Mouse (Mus musculus) thymus, postnatal 4 days (tissue): Measurements from ENCODE around the gene Serpina16.

Experiments used
- DNase-seq: peaks from one replicate; pipeline ENCODE4 v3.0.0; 2021

Gene Serpina16

DNA sequence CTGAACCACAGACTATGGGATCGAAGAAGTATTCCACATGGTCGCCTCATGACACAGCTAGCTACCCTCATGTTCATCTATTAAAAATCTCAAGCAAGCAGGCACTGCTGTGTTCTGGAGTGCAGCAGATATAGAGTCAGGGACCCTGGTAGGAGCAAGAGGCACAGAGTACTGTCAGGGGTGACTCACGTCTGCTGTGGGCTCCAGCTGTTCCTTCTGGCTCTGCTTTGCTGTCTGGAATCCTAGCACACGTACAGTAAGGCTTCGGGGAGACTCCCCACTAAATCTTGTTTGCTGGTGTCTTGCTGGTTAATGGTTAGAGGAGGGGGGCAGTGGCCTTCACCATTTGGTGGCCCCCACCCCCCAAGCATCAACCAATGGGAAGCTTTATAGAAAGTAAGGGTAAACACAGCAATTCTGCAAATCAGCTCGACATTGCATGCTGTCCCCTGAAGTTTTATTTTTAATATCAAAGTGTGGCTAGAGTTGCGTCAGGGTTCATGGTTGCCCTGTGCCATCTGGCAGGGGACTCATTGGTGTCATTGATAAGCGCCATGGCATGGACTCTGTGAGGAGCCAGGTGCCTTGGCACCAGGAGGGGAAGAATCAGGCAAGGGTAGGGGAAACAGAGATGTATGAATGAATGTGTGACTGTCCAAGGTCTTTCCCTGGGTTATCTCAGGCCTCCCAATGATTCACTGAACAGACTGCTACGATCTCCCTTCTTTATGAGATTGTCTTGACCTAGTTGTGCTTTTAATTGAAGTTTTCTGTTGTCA, 18.9 kb downstream of the Serpina16 start, which contains the start of gene Serpina6:
Serpina6 (minus strand) TSS at position 365 of the 779 bp plus-strand sequence.
- DNase-seq: no peak

GRCm38 (mm10) chr12:103655123-103656044, 20.6 kb downstream of the Serpina16 start:
- DNase-seq: no peak

DNA sequence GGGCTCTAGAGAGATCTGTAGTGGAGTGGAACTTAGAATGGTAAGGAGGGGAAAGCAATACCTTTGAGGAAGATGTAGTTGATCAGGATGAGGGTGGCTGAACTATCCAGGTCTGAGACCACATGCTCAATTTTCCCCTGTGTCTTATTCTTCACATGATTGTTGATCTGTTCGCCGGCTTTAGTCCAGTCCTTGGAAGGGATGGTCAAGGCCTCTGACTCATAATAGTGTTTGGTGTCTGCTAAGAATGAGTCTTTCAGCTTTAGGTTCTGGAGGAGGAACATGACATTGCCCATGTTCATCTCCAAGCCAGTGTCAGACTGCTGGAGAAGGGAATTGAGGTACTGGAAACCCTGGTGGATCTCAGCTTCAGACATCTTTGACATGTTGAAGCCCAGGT, 22.1 kb downstream of the Serpina16 start:
- no peak for DNase-seq

DNA sequence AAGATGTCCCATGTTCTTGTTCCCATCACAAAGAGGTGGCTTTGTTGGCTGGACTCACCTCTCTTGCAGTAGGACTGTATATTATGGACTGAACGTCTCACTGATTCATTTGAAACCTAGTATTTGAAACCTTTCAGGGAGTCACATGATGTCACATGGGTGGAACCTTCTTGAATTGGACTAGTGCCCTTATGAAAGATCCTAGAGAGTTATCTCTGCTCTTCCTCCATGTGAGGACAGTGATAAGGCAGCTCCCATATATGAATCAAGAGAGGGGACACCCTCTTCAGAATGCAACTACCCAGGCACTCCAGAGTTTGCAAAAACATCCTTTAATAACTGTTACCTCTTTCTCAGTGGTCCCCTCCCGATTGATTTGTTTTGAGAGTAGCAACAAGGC, 29.6 kb downstream of the Serpina16 start:
- DNase-seq: no peak

- DNase-seq: no peak
Observed at GRCm38 (mm10) chr12:103644601-103645000, 31.3 kb downstream of the Serpina16 start.

DNA sequence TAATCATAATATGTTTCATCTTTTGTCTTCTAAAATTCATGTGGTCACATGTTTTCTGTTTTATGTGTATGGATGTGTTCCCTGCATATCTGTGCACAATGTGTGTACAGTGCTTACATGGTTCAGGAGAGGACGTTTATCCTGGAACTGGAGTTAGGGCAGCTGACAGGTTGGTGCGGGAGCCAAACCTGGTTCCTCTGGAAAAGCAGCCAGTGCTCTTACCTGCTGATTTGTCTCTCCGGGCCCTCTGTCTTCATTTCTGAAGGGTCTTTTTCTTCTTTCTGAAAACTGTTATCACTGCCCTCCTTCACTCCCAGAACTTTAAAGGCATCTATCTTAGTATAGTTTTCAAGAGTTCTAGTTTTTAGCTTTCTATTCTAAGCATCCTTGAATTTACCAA, 32.1 kb downstream of the Serpina16 start:
- DNase-seq: no peak

- DNase-seq: peak; percentile 82
Observed at GRCm38 (mm10) chr12:103643336-103643735, 32.6 kb downstream of the Serpina16 start.

DNA sequence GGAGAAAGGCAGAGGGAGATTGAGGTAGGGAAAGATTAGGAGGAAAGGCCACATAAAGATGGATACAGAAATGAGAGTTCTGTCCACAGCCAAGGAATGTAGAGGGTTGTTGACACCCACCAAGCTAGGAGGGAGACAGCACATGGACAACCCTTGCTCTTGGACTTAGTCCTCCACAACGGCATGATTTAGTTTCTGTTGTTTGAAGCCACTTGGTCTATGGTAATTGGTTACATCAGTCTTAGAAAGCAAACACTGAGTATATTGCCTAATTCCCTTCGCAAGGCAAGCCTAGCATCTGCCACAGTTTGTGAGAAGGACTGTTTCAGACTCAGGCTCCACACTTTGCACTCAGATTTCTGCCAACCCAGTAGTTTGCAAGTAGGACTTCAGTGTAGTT, 40.1 kb downstream of the Serpina16 start:
- DNase-seq: no peak

DNA sequence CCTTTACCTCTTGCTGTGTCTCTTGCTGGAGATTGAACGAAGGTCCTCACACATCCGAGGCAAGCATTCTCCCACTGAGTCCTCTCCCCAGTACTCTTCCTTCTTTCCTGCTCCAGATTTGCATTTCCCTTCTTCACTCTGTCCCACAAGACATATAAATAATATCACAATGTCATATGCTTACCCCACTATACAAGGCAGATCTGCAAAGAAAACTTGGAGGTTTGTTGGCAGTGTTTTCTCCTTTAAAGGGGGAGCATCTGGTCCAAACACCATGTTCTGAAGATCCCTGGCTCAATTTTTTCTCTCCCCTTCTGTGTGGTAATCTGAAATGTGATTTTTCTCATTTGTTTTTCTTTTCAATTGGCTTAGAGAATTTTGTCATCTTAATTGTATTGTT, 41.5 kb downstream of the Serpina16 start:
- no peak for DNase-seq

DNA sequence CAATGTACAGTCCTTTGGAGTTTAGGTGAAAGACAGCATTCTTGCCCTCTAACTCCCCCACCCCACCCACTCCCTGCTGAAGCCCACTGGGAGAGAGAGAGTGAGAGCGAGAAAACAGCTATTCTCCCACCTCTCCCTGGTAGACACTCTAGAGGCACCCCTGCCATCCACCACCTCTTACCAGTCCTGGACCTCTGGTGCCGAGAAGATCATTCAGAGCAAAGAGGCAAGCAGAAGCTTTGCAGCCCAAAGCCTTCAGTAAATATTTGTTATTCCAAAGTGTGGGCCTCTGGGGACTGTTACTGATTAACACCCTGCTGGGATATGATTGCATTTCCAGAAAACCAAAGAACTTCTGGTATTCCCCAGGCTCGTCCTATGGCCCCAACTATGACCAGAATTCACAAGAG, 44.7 kb downstream of the Serpina16 start, which contains the start of gene Serpina10:
Serpina10 (minus strand) TSS at position 242 of the 410 bp plus-strand sequence.
- no peak for DNase-seq
